Mouse (Mus musculus) 3134 (cell line): Measurements from ENCODE around the gene Lcn9.

Experiments
- DNase-seq: peaks from one replicate; pipeline ENCODE4 v3.0.0-alpha.2; 2011; ENCODE audit warnings: low spot score; ENCODE audit not compliant: insufficient read length; ENCODE audit errors: extremely low read depth

Lcn9 gene

GRCm38 (mm10) chr2:25846516-25846915 lies 23.6 kb downstream of the Lcn9 start:
- no peak for DNase-seq

- DNase-seq = no peak
Measured at GRCm38 (mm10) chr2:25847226-25847625, 24.3 kb downstream of the Lcn9 start, which contains the start of gene Sohlh1. Gene Sohlh1 (minus strand): TSS chr2:25847248.

- peak; percentile 33 for DNase-seq
Measured at GRCm38 (mm10) chr2:25850330-25850729, 27.4 kb downstream of the Lcn9 start.

DNA sequence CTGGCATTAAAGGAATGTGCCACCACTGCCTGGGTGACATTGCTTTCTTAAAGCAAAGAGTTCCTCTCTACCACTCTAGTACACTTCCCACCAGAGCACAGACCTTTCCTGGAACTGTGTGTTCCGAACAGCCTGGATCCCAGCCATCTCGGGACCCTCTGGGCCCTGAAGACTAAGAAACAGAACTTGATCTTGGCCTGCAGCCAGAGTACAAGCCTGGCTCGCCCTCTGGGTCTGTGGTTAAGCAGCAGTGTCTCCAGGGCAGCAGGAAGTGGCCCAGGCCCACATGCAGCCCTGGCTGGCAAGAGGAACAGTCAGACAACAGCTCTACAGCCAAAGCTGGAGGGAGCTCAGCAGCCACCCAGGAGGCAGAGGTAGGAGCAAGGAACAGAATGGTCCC lies 29.7 kb downstream of the Lcn9 start:
- peak; percentile 48 for DNase-seq

DNA sequence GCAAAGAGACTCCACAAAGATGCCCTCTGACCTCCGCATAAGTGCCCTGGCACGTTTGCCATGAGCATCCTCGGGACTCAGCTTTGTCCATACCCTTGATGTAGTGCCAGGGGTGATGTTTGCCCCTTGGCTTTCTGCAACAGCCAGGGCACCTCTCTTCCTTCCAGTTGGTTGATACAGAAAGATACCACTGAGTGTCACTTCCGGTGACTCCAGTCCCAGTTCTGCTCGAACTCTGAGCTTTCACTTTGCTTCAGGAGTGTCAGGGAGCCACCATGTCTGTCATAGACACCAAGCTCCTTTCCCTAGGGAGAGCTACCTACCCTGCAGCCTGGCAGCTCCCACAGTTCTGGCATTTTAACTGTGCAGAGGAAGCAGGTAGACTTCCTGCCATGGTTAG lies 31.0 kb downstream of the Lcn9 start:
- DNase-seq = no peak

- DNase-seq = no peak
Measured at GRCm38 (mm10) chr2:25859891-25860290, 36.9 kb downstream of the Lcn9 start.

- no peak for DNase-seq
Measured at GRCm38 (mm10) chr2:25862038-25862437, 39.1 kb downstream of the Lcn9 start.

- no peak for DNase-seq
Measured at GRCm38 (mm10) chr2:25862696-25863270, 39.8 kb downstream of the Lcn9 start.

GRCm38 (mm10) chr2:25863337-25864131 lies 40.6 kb downstream of the Lcn9 start, which contains the start of gene Kcnt1:
Gene Kcnt1 (plus strand): TSS chr2:25863734.
- no peak for DNase-seq

- DNase-seq = no peak
Measured at GRCm38 (mm10) chr2:25864230-25864629, 41.3 kb downstream of the Lcn9 start.

DNA sequence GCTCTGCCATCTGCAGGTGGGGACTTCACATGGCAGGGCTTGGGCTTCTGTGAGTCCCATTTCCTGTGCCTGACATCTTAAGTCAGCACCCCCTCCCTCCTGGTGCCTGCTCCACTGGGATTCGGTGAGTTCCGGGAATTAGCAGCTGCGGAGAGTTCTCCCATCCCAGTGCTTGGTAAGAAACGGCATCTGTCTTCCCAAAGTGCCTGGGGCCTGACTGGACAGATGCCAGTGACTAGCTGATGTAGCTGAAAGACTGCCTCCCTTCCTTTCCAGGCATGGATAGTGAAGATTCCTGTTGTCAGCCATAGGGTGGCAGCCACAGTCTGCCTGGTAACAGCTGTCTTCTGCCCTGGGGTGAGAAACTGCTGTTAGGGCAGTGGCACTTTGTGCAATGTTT lies 42.5 kb downstream of the Lcn9 start:
- DNase-seq = peak; percentile 39

DNA sequence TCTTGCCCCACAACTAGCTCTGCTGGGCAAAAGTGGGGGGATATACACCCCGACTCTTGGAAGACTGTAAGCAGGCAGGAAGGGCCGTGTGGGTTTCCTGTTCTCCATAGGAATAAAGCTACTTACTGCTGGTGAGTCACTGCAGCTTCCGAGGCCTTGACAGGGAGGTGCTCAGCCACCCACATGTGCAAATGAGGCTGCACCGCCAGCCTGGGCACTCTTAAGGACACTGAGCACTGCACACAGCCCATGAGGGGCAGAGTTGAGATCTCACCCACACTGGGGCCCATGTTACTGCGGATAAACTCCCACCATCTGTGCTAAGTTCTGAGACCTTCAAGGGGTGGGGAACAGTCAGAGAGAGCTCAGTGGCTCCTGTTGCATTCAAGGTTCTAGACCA lies 43.7 kb downstream of the Lcn9 start:
- no peak for DNase-seq
